Mouse (Mus musculus) hindbrain, embryonic 10.5 days (tissue): ENCODE measurements at regions not wholly inside any gene's neighbourhood (a gene's known extent, or its start where the extent isn't known, plus 50 kb on each side); places are given as distances from the start of the nearest gene placed in this dataset.

ENCODE experiments used
- DNase-seq: peaks from one replicate; pipeline ENCODE4 v3.0.0-alpha.2; 2017; ENCODE audit warnings: low spot score
- H3K27ac ChIP-seq: fragments of 300-500 bp; sonication (generic); 2 replicates; pipeline ENCODE4 v1.5.1; 2016; ENCODE audit warnings: mild to moderate bottlenecking, moderate library complexity
- H3K27me3 ChIP-seq: fragments of 300-500 bp; sonication (generic); 2 replicates; pipeline ENCODE4 v1.6.1; 2016; ENCODE audit warnings: mild to moderate bottlenecking; ENCODE audit not compliant: poor library complexity, insufficient read depth, severe bottlenecking
- H3K36me3 ChIP-seq: fragments of 300-500 bp; sonication (generic); 2 replicates; pipeline ENCODE4 v1.6.1; 2016; ENCODE audit warnings: mild to moderate bottlenecking, moderate library complexity
- H3K4me1 ChIP-seq: fragments of 300-500 bp; sonication (generic); replicated peaks from 2 replicates; pipeline ENCODE4 v1.6.1; 2016; ENCODE audit warnings: mild to moderate bottlenecking
- H3K4me3 ChIP-seq: fragments of 300-500 bp; sonication (generic); 2 replicates; pipeline ENCODE4 v1.5.1; 2016; ENCODE audit warnings: mild to moderate bottlenecking, moderate library complexity
- H3K9me3 ChIP-seq: fragments of 300-500 bp; sonication (generic); 2 replicates; pipeline ENCODE4 v1.6.1; 2016; ENCODE audit warnings: mild to moderate bottlenecking, moderate library complexity
- WGBS: fragments of 180-500 bp; shearing (Covaris S2); methylation state at CpG from one replicate; pipeline ENCODE4 v1.1.7; 2016; 5-methylcytosine and 5-hydroxymethylcytosine counted together

- Histone ChIP-seq H3K4me3 (no peak overlapping the region), H3K27ac (no peak overlapping the region), H3K9me3 (no peaks in the 10 kb centered on the region), H3K27me3 (0 out of 2 replicates have a peak, but pooled peaks cover 5% of the 10 kb centered on the region), H3K4me1 (peaks cover 10% of the 10 kb centered on the region; the same call in 1 of the 2 replicates), H3K36me3 (no peaks in the 10 kb centered on the region)
- WGBS, result 78% methylated on average over 9 of the region's 9 CpGs
- DNase-seq, result no peak
Observed at GRCm38 (mm10) chr3:147991738-147992137, 998.6 kb downstream of the Adgrl2 start.

GRCm38 (mm10) chr3:147990831-147991230 is 999.5 kb downstream of the Adgrl2 start:
- DNase-seq, result no peak
- Histone ChIP-seq H3K27ac (no peak overlapping the region), H3K4me3 (no peak overlapping the region), H3K27me3 (0 out of 2 replicates have a peak, but pooled peaks cover 5% of the 10 kb centered on the region), H3K36me3 (no peaks in the 10 kb centered on the region), H3K4me1 (peaks cover 10% of the 10 kb centered on the region; the same call in 1 of the 2 replicates), H3K9me3 (no peaks in the 10 kb centered on the region)
- 57% methylated on average over 10 of the region's 10 CpGs for WGBS

- no peaks in the 10 kb centered on the region for H3K27me3 ChIP-seq
- WGBS, result 85% methylated on average over 5 of the region's 5 CpGs
- no peaks in the 10 kb centered on the region for H3K4me1 ChIP-seq
- H3K36me3 ChIP-seq, result no peaks in the 10 kb centered on the region
- no peak overlapping the region for H3K27ac ChIP-seq
- no peak overlapping the region for H3K4me3 ChIP-seq
- DNase-seq, result no peak
- no peaks in the 10 kb centered on the region for H3K9me3 ChIP-seq
Observed at GRCm38 (mm10) chr3:147982831-147983230, 1007.5 kb downstream of the Adgrl2 start.

GRCm38 (mm10) chr3:147981621-147982020 is 1008.7 kb downstream of the Adgrl2 start:
- DNase-seq, result no peak
- Histone ChIP-seq H3K27me3 (no peaks in the 10 kb centered on the region), H3K36me3 (no peaks in the 10 kb centered on the region), H3K4me1 (no peaks in the 10 kb centered on the region), H3K27ac (no peak overlapping the region), H3K9me3 (no peaks in the 10 kb centered on the region), H3K4me3 (no peak overlapping the region)
- WGBS, result 76% methylated on average over 4 of the region's 4 CpGs

GRCm38 (mm10) chr3:147976579-147976978 is 1013.8 kb downstream of the Adgrl2 start:
- 91% methylated on average over 3 of the region's 3 CpGs for WGBS
- H3K36me3 ChIP-seq, result no peaks in the 10 kb centered on the region
- no peak for DNase-seq
- H3K9me3 ChIP-seq, result no peaks in the 10 kb centered on the region
- H3K4me3 ChIP-seq, result no peak overlapping the region
- H3K27ac ChIP-seq, result no peak overlapping the region
- no peaks in the 10 kb centered on the region for H3K27me3 ChIP-seq
- peaks cover 19% of the 10 kb centered on the region for H3K4me1 ChIP-seq

GRCm38 (mm10) chr3:147976069-147976468 is 1014.3 kb downstream of the Adgrl2 start:
- Histone ChIP-seq H3K4me1 (peaks cover 19% of the 10 kb centered on the region), H3K27ac (no peak overlapping the region), H3K9me3 (no peaks in the 10 kb centered on the region), H3K27me3 (no peaks in the 10 kb centered on the region), H3K4me3 (no peak overlapping the region), H3K36me3 (no peaks in the 10 kb centered on the region)
- 91% methylated on average over 6 of the region's 6 CpGs for WGBS
- no peak for DNase-seq

GRCm38 (mm10) chr3:147975500-147975899 is 1014.9 kb downstream of the Adgrl2 start:
- peaks cover 19% of the 10 kb centered on the region for H3K4me1 ChIP-seq
- H3K36me3 ChIP-seq, result no peaks in the 10 kb centered on the region
- 78% methylated on average over 10 of the region's 10 CpGs for WGBS
- DNase-seq, result no peak
- no peak overlapping the region for H3K4me3 ChIP-seq
- H3K27me3 ChIP-seq, result no peaks in the 10 kb centered on the region
- no peaks in the 10 kb centered on the region for H3K9me3 ChIP-seq
- H3K27ac ChIP-seq, result no peak overlapping the region

- no peak for DNase-seq
- no peak overlapping the region for H3K27ac ChIP-seq
- no peaks in the 10 kb centered on the region for H3K27me3 ChIP-seq
- H3K9me3 ChIP-seq, result no peaks in the 10 kb centered on the region
- H3K4me1 ChIP-seq, result peaks cover 19% of the 10 kb centered on the region
- H3K4me3 ChIP-seq, result no peak overlapping the region
- no peaks in the 10 kb centered on the region for H3K36me3 ChIP-seq
- WGBS, result 48% methylated on average over 8 of the region's 8 CpGs
Observed at GRCm38 (mm10) chr3:147974515-147974914, 1015.8 kb downstream of the Adgrl2 start.

GRCm38 (mm10) chr3:147968271-147968670 is 1022.1 kb downstream of the Adgrl2 start:
- Histone ChIP-seq H3K4me3 (no peak overlapping the region), H3K4me1 (peaks cover 43% of the 10 kb centered on the region), H3K36me3 (no peaks in the 10 kb centered on the region), H3K27me3 (no peaks in the 10 kb centered on the region), H3K27ac (peak overlapping the region; percentile 72), H3K9me3 (no peaks in the 10 kb centered on the region)
- 61% methylated on average over 11 of the region's 11 CpGs for WGBS
- DNase-seq, result no peak

- peak overlapping the region; percentile 7; the same call in 1 of the 2 replicates for H3K4me3 ChIP-seq
- DNase-seq, result peak; percentile 33
- H3K36me3 ChIP-seq, result no peaks in the 10 kb centered on the region
- H3K27ac ChIP-seq, result peak overlapping the region; percentile 72
- H3K9me3 ChIP-seq, result no peaks in the 10 kb centered on the region
- peaks cover 43% of the 10 kb centered on the region for H3K4me1 ChIP-seq
- no peaks in the 10 kb centered on the region for H3K27me3 ChIP-seq
- whole genome bisulfite sequencing, result 21% methylated on average over 9 of the region's 9 CpGs
Observed at GRCm38 (mm10) chr3:147967866-147968265, 1022.5 kb downstream of the Adgrl2 start.

- no peak for DNase-seq
- 80% methylated on average over 3 of the region's 3 CpGs for WGBS
- H3K27ac ChIP-seq, result no peak overlapping the region
- H3K9me3 ChIP-seq, result no peaks in the 10 kb centered on the region
- peaks cover 43% of the 10 kb centered on the region for H3K4me1 ChIP-seq
- no peaks in the 10 kb centered on the region for H3K36me3 ChIP-seq
- no peaks in the 10 kb centered on the region for H3K27me3 ChIP-seq
- no peak overlapping the region for H3K4me3 ChIP-seq
Observed at GRCm38 (mm10) chr3:147967261-147967660, 1023.1 kb downstream of the Adgrl2 start.

GRCm38 (mm10) chr3:147966827-147967226 is 1023.5 kb downstream of the Adgrl2 start:
- H3K9me3 ChIP-seq, result no peaks in the 10 kb centered on the region
- no peak overlapping the region for H3K4me3 ChIP-seq
- H3K27ac ChIP-seq, result no peak overlapping the region
- H3K4me1 ChIP-seq, result peaks cover 43% of the 10 kb centered on the region
- no peaks in the 10 kb centered on the region for H3K36me3 ChIP-seq
- WGBS, result 80% methylated on average over 8 of the region's 8 CpGs
- no peak for DNase-seq
- no peaks in the 10 kb centered on the region for H3K27me3 ChIP-seq

GRCm38 (mm10) chr3:147966379-147966778 is 1024.0 kb downstream of the Adgrl2 start:
- WGBS, result 74% methylated on average over 12 of the region's 12 CpGs
- no peaks in the 10 kb centered on the region for H3K36me3 ChIP-seq
- H3K27me3 ChIP-seq, result no peaks in the 10 kb centered on the region
- H3K27ac ChIP-seq, result no peak overlapping the region
- H3K9me3 ChIP-seq, result no peaks in the 10 kb centered on the region
- H3K4me3 ChIP-seq, result no peak overlapping the region
- DNase-seq, result no peak
- peaks cover 43% of the 10 kb centered on the region for H3K4me1 ChIP-seq
